Mouse (Mus musculus) embryonic stem cell, embryonic (primary cell): ENCODE measurements around the gene Sumo3.

ENCODE experiments used
- CTCF ChIA-PET, 4 experiments: fragments of 300-600 bp in 2 of 4; fragments of 350-600 bp in 2 of 4; sonication (Branson Sonifier 250); formaldehyde crosslinking; loops; one replicate each; lab custom pipeline; 2022; ENCODE audit warnings: inconsistent platforms in 2 of 4; lab: Charles Lee
- POLR2A ChIA-PET, 4 experiments: fragments of 300-600 bp in 2 of 4; fragments of 350-600 bp in 2 of 4; sonication (Branson Sonifier 250); formaldehyde crosslinking; loops; one replicate each; lab custom pipeline; 2022; ENCODE audit warnings: antibody characterized with exemption in 4 of 4, inconsistent platforms in 1 of 4; lab: Charles Lee

The Sumo3 gene

DNA sequence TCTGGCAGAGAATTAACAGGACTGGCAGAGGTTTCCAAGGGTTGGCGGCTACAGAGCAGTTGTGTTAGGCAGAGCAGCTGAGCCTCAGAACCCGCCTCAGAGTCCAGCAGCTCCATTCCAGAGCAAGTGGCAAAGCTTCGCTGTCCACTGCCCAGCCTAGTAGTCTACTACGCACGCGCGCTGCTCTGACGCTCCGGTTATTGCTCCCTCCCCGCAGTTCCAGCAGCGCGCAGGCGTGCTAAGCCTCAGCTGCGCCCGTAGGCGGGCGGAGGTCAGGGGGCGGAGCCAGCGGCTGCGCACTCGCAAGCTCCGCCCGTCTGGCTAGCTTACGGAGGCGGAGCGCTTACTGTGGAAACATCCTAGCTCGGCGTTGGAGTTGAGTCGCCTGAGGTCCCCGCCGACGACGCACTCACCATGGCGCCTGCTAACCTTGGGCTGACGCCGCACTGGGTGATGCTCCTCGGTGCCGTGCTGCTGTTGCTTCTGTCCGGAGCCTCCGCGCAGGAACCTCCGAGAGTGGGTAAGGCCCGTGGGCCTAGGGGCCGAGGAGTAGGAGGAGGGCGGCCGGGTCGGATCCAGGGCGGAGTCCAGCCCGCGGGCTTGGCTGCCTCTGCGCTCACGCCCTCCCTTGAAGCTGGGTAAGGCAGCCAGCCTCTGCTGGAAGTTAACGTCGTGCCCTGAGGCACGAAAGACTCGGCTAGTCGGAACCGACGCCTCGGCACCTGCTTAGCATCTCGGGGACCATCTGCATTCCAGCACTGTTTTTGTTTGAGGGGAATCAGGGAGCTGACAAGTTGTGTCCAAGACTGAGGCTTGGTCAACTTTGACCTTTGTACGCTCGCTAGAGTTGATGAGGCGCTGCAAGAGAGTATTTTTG is 24.3 kb upstream of the Sumo3 start, which contains the start of gene Pttg1ip:
TSS of gene Pttg1ip (plus strand) at position 313 of the 877 bp plus-strand sequence.
- ChIA-PET POLR2A (interaction anchor here (0.6 to 6.8 kb wide), 61 partner anchors 9 to 845 kb away, joined by 3 to 110 read pairs (median 5); partner anchors contain the start of genes Ube2g2 (in 3 of the 4), Pcbp3 (in 1 of the 4) and Pfkl (in 1 of the 4)), CTCF (interaction anchor here (0.5 to 3.8 kb wide), 23 partner anchors 9 to 1052 kb away, joined by 3 to 44 read pairs (median 5); partner anchors contain the start of gene Pfkl (in 1 of the 4))

- CTCF ChIA-PET: interaction anchor here (0.5 to 3.8 kb wide), 17 partner anchors 8 to 1053 kb away, joined by 3 to 44 read pairs (median 7); no protein-coding TSS in a partner anchor
- POLR2A ChIA-PET: interaction anchor here (0.5 to 6.8 kb wide), 53 partner anchors 8 to 844 kb away, joined by 3 to 110 read pairs (median 6); partner anchors contain the start of genes Ube2g2 (in 2 of the 4) and Pfkl (in 1 of the 4)
Measured at GRCm38 (mm10) chr10:77582285-77582618, 23.6 kb upstream of the Sumo3 start.

GRCm38 (mm10) chr10:77583795-77584422 is 22.0 kb upstream of the Sumo3 start:
- CTCF ChIA-PET: interaction anchor here in 2 of 4 experiments (0.6 to 2.0 kb wide), 5 partner anchors 10 to 145 kb away, joined by 3 to 7 read pairs (median 3); no protein-coding TSS in a partner anchor
- POLR2A ChIA-PET: interaction anchor here in 3 of 4 experiments (0.6 to 6.8 kb wide), 17 partner anchors 8 to 318 kb away, joined by 3 to 110 read pairs (median 5); partner anchors contain the start of gene Ube2g2 (in 1 of the 3)

DNA sequence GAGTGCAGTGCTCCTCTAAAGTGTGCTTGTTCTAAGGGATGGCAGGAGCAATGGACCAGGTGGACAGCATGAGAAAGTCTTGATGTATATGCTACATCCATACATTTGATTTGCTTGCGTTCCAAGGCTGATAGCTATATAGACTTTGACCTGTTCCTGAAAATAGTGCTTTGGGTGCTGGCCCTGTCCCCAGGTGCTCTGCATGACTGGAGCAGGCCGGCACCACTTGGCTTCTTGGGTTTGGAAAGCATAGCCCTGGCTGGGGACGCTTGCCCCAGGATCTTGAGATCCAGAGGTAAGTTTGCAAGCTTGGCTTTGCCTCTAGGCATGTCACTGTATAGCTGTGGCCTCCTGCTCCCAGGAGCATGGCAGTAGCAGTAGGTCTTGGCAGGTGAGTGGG is 19.3 kb upstream of the Sumo3 start:
- POLR2A ChIA-PET: interaction anchor here in 3 of 4 experiments (0.6 to 2.7 kb wide), 13 partner anchors 9 to 787 kb away, joined by 3 to 8 read pairs (median 3); partner anchors contain the start of gene Ube2g2 (in 1 of the 3)
- CTCF ChIA-PET: interaction anchor here in 2 of 4 experiments (0.6 to 0.7 kb wide), 2 partner anchors 14 to 44 kb away, joined by 3 read pairs; no protein-coding TSS in a partner anchor

GRCm38 (mm10) chr10:77587091-77587775 is 18.7 kb upstream of the Sumo3 start:
- POLR2A ChIA-PET: interaction anchor here in 3 of 4 experiments (0.6 to 2.7 kb wide), 13 partner anchors 9 to 788 kb away, joined by 3 to 8 read pairs (median 3); partner anchors contain the start of gene Ube2g2 (in 1 of the 3)
- CTCF ChIA-PET: interaction anchor here in 2 of 4 experiments (0.6 to 1.2 kb wide), 3 partner anchors 15 to 44 kb away, joined by 3 read pairs; no protein-coding TSS in a partner anchor

DNA sequence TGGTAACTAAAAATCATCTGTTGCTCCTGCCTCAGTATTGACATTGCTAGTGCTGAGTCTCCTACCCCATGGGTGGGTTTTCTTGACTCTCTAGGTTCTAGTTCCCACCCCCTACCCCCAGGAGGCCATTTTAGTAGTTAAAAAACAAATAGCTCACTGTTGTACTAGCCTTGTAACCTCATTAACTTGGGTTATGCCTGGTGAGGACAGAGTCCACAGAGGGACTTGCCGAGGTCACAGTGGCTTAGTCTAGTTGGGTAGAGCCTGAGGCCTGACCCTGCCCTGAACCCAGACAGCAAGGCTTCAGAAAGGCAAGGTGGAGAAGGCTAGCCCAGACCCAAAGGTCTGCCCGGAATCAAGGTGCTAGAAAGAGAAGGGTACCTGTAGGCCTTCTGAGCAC is 17.9 kb upstream of the Sumo3 start:
- CTCF ChIA-PET: interaction anchor here in 2 of 4 experiments (0.6 to 1.2 kb wide), 2 partner anchors 18 to 42 kb away, joined by 3 read pairs; no protein-coding TSS in a partner anchor
- POLR2A ChIA-PET: interaction anchor here in 2 of 4 experiments (1.2 to 3.5 kb wide), 5 partner anchors 8 to 20 kb away, joined by 3 to 15 read pairs (median 7); no protein-coding TSS in a partner anchor

- ChIA-PET POLR2A (interaction anchor here in 3 of 4 experiments (0.6 to 7.0 kb wide), 8 partner anchors 8 to 435 kb away, joined by 3 to 87 read pairs (median 14); partner anchors contain the start of gene Pttg1ip (in 1 of the 3)), CTCF (interaction anchor here in 3 of 4 experiments (2.9 to 3.6 kb wide), 4 partner anchors 8 to 47 kb away, joined by 17 to 44 read pairs (median 29); partner anchors contain the start of gene Pttg1ip (in 1 of the 3))
Measured at GRCm38 (mm10) chr10:77589117-77589516, 16.8 kb upstream of the Sumo3 start.

GRCm38 (mm10) chr10:77589749-77590148 is 16.1 kb upstream of the Sumo3 start:
- ChIA-PET CTCF (interaction anchor here in 3 of 4 experiments (0.8 to 3.6 kb wide), 15 partner anchors 9 to 312 kb away, joined by 3 to 44 read pairs (median 14); partner anchors contain the start of genes Pttg1ip (in 1 of the 3) and Ube2g2 (in 1 of the 3)), POLR2A (interaction anchor here in 3 of 4 experiments (0.6 to 7.0 kb wide), 15 partner anchors 8 to 435 kb away, joined by 3 to 87 read pairs (median 13); partner anchors contain the start of genes Pttg1ip (in 3 of the 3) and Gm49325 (in 1 of the 3))

- POLR2A ChIA-PET: interaction anchor here (0.6 to 7.0 kb wide), 24 partner anchors 9 to 872 kb away, joined by 3 to 87 read pairs (median 6); partner anchors contain the start of genes Pttg1ip (in 3 of the 4), Gm49325 (in 1 of the 4) and Ube2g2 (in 1 of the 4)
- CTCF ChIA-PET: interaction anchor here (0.6 to 3.6 kb wide), 41 partner anchors 9 to 429 kb away, joined by 3 to 44 read pairs (median 4); partner anchors contain the start of genes Pttg1ip (in 4 of the 4) and Ube2g2 (in 1 of the 4)
Measured at GRCm38 (mm10) chr10:77590812-77591211, 15.1 kb upstream of the Sumo3 start.

- POLR2A ChIA-PET: interaction anchor here (0.6 to 7.0 kb wide), 21 partner anchors 8 to 74 kb away, joined by 3 to 87 read pairs (median 8); partner anchors contain the start of genes Pttg1ip (in 3 of the 4) and Gm49325 (in 1 of the 4)
- CTCF ChIA-PET: interaction anchor here (0.5 to 3.6 kb wide), 27 partner anchors 9 to 593 kb away, joined by 3 to 44 read pairs (median 9); partner anchors contain the start of genes Pttg1ip (in 4 of the 4) and Ube2g2 (in 1 of the 4)
Measured at GRCm38 (mm10) chr10:77591546-77591945, 14.4 kb upstream of the Sumo3 start.

- CTCF ChIA-PET: interaction anchor here in 2 of 4 experiments (0.6 to 1.3 kb wide), 2 partner anchors 9 to 11 kb away, joined by 3 read pairs; no protein-coding TSS in a partner anchor
- POLR2A ChIA-PET: interaction anchor here in 2 of 4 experiments (1.0 to 4.4 kb wide), 7 partner anchors 9 to 26 kb away, joined by 3 to 20 read pairs (median 7); partner anchors contain the start of genes Pttg1ip (in 1 of the 2) and Ube2g2 (in 1 of the 2)
Measured at GRCm38 (mm10) chr10:77596060-77596459, 9.8 kb upstream of the Sumo3 start.

- CTCF ChIA-PET: interaction anchor here (0.5 to 3.8 kb wide), 11 partner anchors 9 to 36 kb away, joined by 3 to 35 read pairs (median 4); partner anchors contain the start of gene Pttg1ip (in 1 of the 4)
- POLR2A ChIA-PET: interaction anchor here in 3 of 4 experiments (1.0 to 6.9 kb wide), 19 partner anchors 10 to 409 kb away, joined by 3 to 80 read pairs (median 5); partner anchors contain the start of genes Pttg1ip (in 3 of the 3) and Ube2g2 (in 3 of the 3)
Measured at GRCm38 (mm10) chr10:77603021-77603420, 2.9 kb upstream of the Sumo3 start.

DNA sequence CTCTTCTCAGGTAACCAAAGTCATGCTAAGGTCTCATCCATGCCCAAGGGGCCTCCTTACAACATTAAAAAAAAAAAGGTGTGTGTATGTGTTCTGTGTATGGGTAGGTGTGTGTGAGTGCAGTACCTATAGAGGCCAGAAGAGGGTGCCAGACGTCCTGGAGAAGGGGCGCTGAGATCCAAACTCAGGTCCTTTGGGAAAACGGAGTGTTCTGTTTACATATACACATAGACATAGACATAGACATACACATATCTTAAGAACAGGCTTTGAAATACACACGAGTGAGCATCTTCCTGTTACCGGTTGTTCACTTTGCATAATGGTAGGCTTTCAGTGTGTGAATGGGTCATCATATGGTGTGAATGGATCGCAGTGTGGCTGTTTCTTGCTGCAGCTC is 1.8 kb upstream of the Sumo3 start:
- ChIA-PET CTCF (interaction anchor here (0.5 to 3.8 kb wide), 21 partner anchors 10 to 741 kb away, joined by 3 to 35 read pairs (median 4); partner anchors contain the start of genes Pttg1ip (in 2 of the 4), Fam207a (in 1 of the 4) and Ube2g2 (in 1 of the 4)), POLR2A (interaction anchor here in 3 of 4 experiments (0.6 to 6.9 kb wide), 19 partner anchors 8 to 723 kb away, joined by 3 to 80 read pairs (median 6); partner anchors contain the start of genes Pttg1ip (in 3 of the 3) and Ube2g2 (in 1 of the 3))

GRCm38 (mm10) chr10:77604958-77605357 is 939 bp upstream of the Sumo3 start:
- POLR2A ChIA-PET: interaction anchor here in 3 of 4 experiments (0.7 to 6.9 kb wide), 26 partner anchors 8 to 412 kb away, joined by 3 to 80 read pairs (median 5); partner anchors contain the start of genes Pttg1ip (in 3 of the 3) and Ube2g2 (in 3 of the 3)
- CTCF ChIA-PET: interaction anchor here (0.5 to 3.8 kb wide), 29 partner anchors 8 to 741 kb away, joined by 3 to 35 read pairs (median 4); partner anchors contain the start of genes Pttg1ip (in 2 of the 4), Fam207a (in 1 of the 4) and Ube2g2 (in 1 of the 4)

DNA sequence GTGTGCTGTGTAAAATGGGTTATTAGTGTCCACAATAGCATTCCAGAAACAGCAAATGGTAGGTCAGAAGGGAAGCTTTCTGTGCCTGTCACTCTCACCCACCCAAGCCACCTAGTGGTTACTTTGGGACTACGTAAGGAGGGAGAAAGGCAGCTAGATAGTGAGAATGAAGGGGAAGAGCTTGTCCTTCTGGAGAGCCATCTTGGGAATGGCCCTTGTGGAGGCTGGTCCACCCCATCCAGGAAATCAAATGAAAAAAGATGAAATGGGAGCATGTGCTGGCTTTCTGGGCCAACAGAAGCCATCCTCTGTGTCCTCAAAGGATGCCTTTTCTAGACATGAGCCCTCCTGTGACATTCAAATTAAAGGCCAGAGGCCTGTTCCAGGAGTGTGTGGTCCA is 529 bp upstream of the Sumo3 start:
- CTCF ChIA-PET: interaction anchor here (0.6 to 3.8 kb wide), 28 partner anchors 8 to 412 kb away, joined by 3 to 35 read pairs (median 4); partner anchors contain the start of genes Pttg1ip (in 2 of the 4), Fam207a (in 1 of the 4) and Ube2g2 (in 1 of the 4)
- POLR2A ChIA-PET: interaction anchor here (0.6 to 6.9 kb wide), 22 partner anchors 9 to 413 kb away, joined by 3 to 80 read pairs (median 6); partner anchors contain the start of genes Pttg1ip (in 4 of the 4) and Ube2g2 (in 3 of the 4)
